Mouse (Mus musculus) heart, postnatal 14 days (tissue): Measurements from ENCODE around the gene Rrp1b. TPM values are rescaled to one million over a fixed set of nuclear protein-coding genes. Genes with fewer than 3 reads are reported as not detected.
"Not testable (repeated sequence)": the region's sequence is repeated elsewhere in the genome, so short reads cannot be mapped to it uniquely, and the experiment has no call there.

Experiments used
- DNase-seq, 2 experiments: peaks; one replicate each; pipeline ENCODE4 v3.0.0; 2021 to 2022
- intact Hi-C: fragments of 180-260 bp; cut with DNase I; formaldehyde crosslinking; loops from one replicate; pipeline ENCODE4 v1.15.1; 2025
- total RNA-seq, 2 experiments: library from RNA; stranded (reverse); gene quantifications; 2 replicates each; pipeline ENCODE4 v1.2.3; 2021

Rrp1b gene
- total RNA-seq, 2 experiments from 2014 or later, result 7.9 to 8.6 TPM

GRCm38 (mm10) chr17:32074658-32075057, 38.8 kb downstream of the Rrp1b start:
- no peak for DNase-seq
- intact Hi-C loops, result loop anchor here (2.0 kb wide), 2 partner anchors 136 to 390 kb away; no protein-coding TSS in a partner anchor

GRCm38 (mm10) chr17:32075164-32075563, 39.3 kb downstream of the Rrp1b start:
- intact Hi-C loops, result loop anchor here (2.0 kb wide), 2 partner anchors 136 to 390 kb away; no protein-coding TSS in a partner anchor
- DNase-seq, result peak; percentile 57 to 70

- no peak for DNase-seq
- intact Hi-C loops, result no loop called here
Measured at GRCm38 (mm10) chr17:32083351-32083750, 47.5 kb downstream of the Rrp1b start.

- intact Hi-C loops, result no loop called here
- DNase-seq, result no peak
Measured at GRCm38 (mm10) chr17:32087069-32087468, 51.2 kb downstream of the Rrp1b start.

GRCm38 (mm10) chr17:32091032-32091363, 55.1 kb downstream of the Rrp1b start:
- intact Hi-C loops, result no loop called here
- no peak for DNase-seq

- intact Hi-C loops, result not testable (repeated sequence)
Measured at GRCm38 (mm10) chr17:32091364-32092240, 55.7 kb downstream of the Rrp1b start.

GRCm38 (mm10) chr17:32092241-32092619, 56.3 kb downstream of the Rrp1b start:
- intact Hi-C loops, result no loop called here
- DNase-seq, result no peak

More at GRCm38 (mm10) chr17:32091364-32092240, 55.7 kb downstream of the Rrp1b start:
- DNase-seq, result peak; percentile 70 to 78

GRCm38 (mm10) chr17:32092895-32093294, 57.0 kb downstream of the Rrp1b start:
- no peak for DNase-seq
- intact Hi-C loops, result no loop called here

- no peak for DNase-seq
- intact Hi-C loops, result no loop called here
Measured at GRCm38 (mm10) chr17:32097676-32098075, 61.8 kb downstream of the Rrp1b start.

- DNase-seq, result not testable (repeated sequence)
Measured at GRCm38 (mm10) chr17:32098905-32099304, 63.0 kb downstream of the Rrp1b start.

GRCm38 (mm10) chr17:32099574-32099942, 63.7 kb downstream of the Rrp1b start:
- no peak for DNase-seq
- intact Hi-C loops, result no loop called here

More at GRCm38 (mm10) chr17:32098905-32099304, 63.0 kb downstream of the Rrp1b start:
- intact Hi-C loops, result not testable (repeated sequence)

- peak; percentile 70 to 75 for DNase-seq
- intact Hi-C loops, result no loop called here
Measured at GRCm38 (mm10) chr17:32099943-32100586, 64.2 kb downstream of the Rrp1b start.

GRCm38 (mm10) chr17:32103054-32103453, 67.2 kb downstream of the Rrp1b start:
- no peak for DNase-seq
- intact Hi-C loops, result no loop called here

GRCm38 (mm10) chr17:32106358-32106757, 70.5 kb downstream of the Rrp1b start:
- intact Hi-C loops, result no loop called here

GRCm38 (mm10) chr17:32107877-32108276, 72.0 kb downstream of the Rrp1b start:
- no peak for DNase-seq
- intact Hi-C loops, result no loop called here

More at GRCm38 (mm10) chr17:32106358-32106757, 70.5 kb downstream of the Rrp1b start:
- no peak for DNase-seq

GRCm38 (mm10) chr17:32108320-32109011, 72.6 kb downstream of the Rrp1b start:
- DNase-seq, intact Hi-C loops: not testable (repeated sequence)

- intact Hi-C loops, result no loop called here
- no peak for DNase-seq
Measured at GRCm38 (mm10) chr17:32109201-32109940, 73.5 kb downstream of the Rrp1b start.

- intact Hi-C loops, result no loop called here
- peak; percentile 66 to 79 for DNase-seq
Measured at GRCm38 (mm10) chr17:32110424-32110823, 74.5 kb downstream of the Rrp1b start.

- DNase-seq, result no peak
- intact Hi-C loops, result no loop called here
Measured at GRCm38 (mm10) chr17:32110980-32111780, 75.3 kb downstream of the Rrp1b start.
